8 mouse cellular contexts compared by ENCODE assay signal in genomic region chr6:56616228-56616981, GRCm38 (mm10). TPM values are rescaled to one million over a fixed set of nuclear protein-coding genes. Genes with fewer than 3 reads are reported as not detected.
DNase-seq lines count a peak whose midpoint lies in the region; ATAC-seq lines count a peak whose summit lies in the region.
"Had no signal": no experiment of that assay in that cellular context is flagged by ENCODE, and none has a peak within 500 bp of the region (broad histone marks: within the 10 kb centered on the region; RNA-seq: fewer than 3 reads in every experiment).

No protein-coding gene starts in this region.

- ATAC-seq in kidney, embryonic 14.5 days (ENCODE audit: low FRiP score, low TSS enrichment): peak; percentile 63; the same call in 1 of the 2 replicates
- no peak; the same call in 1 of the 2 replicates for ATAC-seq in forebrain, embryonic 13.5 days
- peak; percentile 36; the same call in 1 of the 2 replicates for ATAC-seq in midbrain, embryonic 16.5 days

- no peaks in the 10 kb centered on the region for H3K9me3 ChIP-seq in kidney, embryonic 14.5 days (ENCODE audit: control insufficient read depth, low read length)
- H3K9me3 ChIP-seq in forebrain, embryonic 13.5 days (replicated peaks): no peaks in the 10 kb centered on the region
- H3K9me3 ChIP-seq in limb, embryonic 10.5 days (replicated peaks): no peaks in the 10 kb centered on the region
- H3K9me3 ChIP-seq in midbrain, embryonic 16.5 days (replicated peaks; ENCODE audit: control insufficient read depth, low read length, poor library complexity, severe bottlenecking): no peaks in the 10 kb centered on the region

- DNase-seq in kidney, adult 8-10 months: no peak
- DNase-seq in limb, embryonic 10.5 days (ENCODE audit: low spot score): no peak
- no peak for DNase-seq in adrenal gland, adult 8-10 months
- no peak for DNase-seq in left cerebral cortex, adult 9 months (ENCODE audit: low spot score in 2 of 2)

- 68% methylated on average over 9 of the region's 10 CpGs for WGBS in kidney, embryonic 14.5 days
- WGBS in forebrain, embryonic 13.5 days: 65% methylated on average over 9 of the region's 10 CpGs
- 73% methylated on average over 10 of the region's 10 CpGs for WGBS in limb, embryonic 10.5 days
- WGBS in midbrain, embryonic 16.5 days: 44% methylated on average over 10 of the region's 10 CpGs

- H3K36me3 ChIP-seq in kidney, embryonic 14.5 days (ENCODE audit: control insufficient read depth, insufficient read depth, low read length): no peaks in the 10 kb centered on the region
- H3K36me3 ChIP-seq in forebrain, embryonic 13.5 days (ENCODE audit: poor library complexity, severe bottlenecking): no peaks in the 10 kb centered on the region
- H3K36me3 ChIP-seq in limb, embryonic 10.5 days: no peaks in the 10 kb centered on the region
- no peaks in the 10 kb centered on the region for H3K36me3 ChIP-seq in midbrain, embryonic 16.5 days (ENCODE audit: control insufficient read depth, insufficient read depth, low read length)

- no peaks in the 10 kb centered on the region; the same call in 1 of the 2 replicates for H3K4me1 ChIP-seq in kidney, embryonic 14.5 days (ENCODE audit: control insufficient read depth, insufficient read depth, low read length)
- peaks cover 17% of the 10 kb centered on the region for H3K4me1 ChIP-seq in forebrain, embryonic 13.5 days
- peaks cover 17% of the 10 kb centered on the region for H3K4me1 ChIP-seq in limb, embryonic 10.5 days
- no peaks in the 10 kb centered on the region; the same call in 1 of the 2 replicates for H3K4me1 ChIP-seq in midbrain, embryonic 16.5 days (ENCODE audit: control insufficient read depth, insufficient read depth, low read length)

- peak overlapping the region; percentile 59; the same call in 1 of the 2 replicates for H3K27ac ChIP-seq in kidney, embryonic 14.5 days (ENCODE audit: low read depth, low read length)
- peak overlapping the region; percentile 33; the same call in 1 of the 2 replicates for H3K27ac ChIP-seq in forebrain, embryonic 13.5 days
- H3K27ac ChIP-seq in limb, embryonic 10.5 days: peak overlapping the region; percentile 54
- no peak overlapping the region for H3K27ac ChIP-seq in midbrain, embryonic 16.5 days (ENCODE audit: low read length)

- H3K27me3 ChIP-seq in kidney, embryonic 14.5 days (ENCODE audit: control insufficient read depth, insufficient read depth, low read length): no peaks in the 10 kb centered on the region
- H3K27me3 ChIP-seq in forebrain, embryonic 13.5 days: no peaks in the 10 kb centered on the region
- H3K27me3 ChIP-seq in limb, embryonic 10.5 days (ENCODE audit: low read depth, poor library complexity, severe bottlenecking): no peaks in the 10 kb centered on the region
- H3K27me3 ChIP-seq in midbrain, embryonic 16.5 days (ENCODE audit: control insufficient read depth, insufficient read depth, low read depth, low read length): no peaks in the 10 kb centered on the region

- no peak overlapping the region for H3K4me2 ChIP-seq in kidney, embryonic 14.5 days (replicated peaks; ENCODE audit: low read depth, low read length)
- no peak overlapping the region for H3K4me2 ChIP-seq in forebrain, embryonic 13.5 days
- no peak overlapping the region for H3K4me2 ChIP-seq in midbrain, embryonic 16.5 days (ENCODE audit: low read length)

- H3K4me3 ChIP-seq in kidney, embryonic 14.5 days (ENCODE audit: low read length): no peak overlapping the region
- H3K4me3 ChIP-seq in forebrain, embryonic 13.5 days: no peak overlapping the region
- no peak overlapping the region for H3K4me3 ChIP-seq in limb, embryonic 10.5 days
- no peak overlapping the region for H3K4me3 ChIP-seq in midbrain, embryonic 16.5 days (ENCODE audit: low read depth, low read length)

- no peak overlapping the region for H3K9ac ChIP-seq in kidney, embryonic 14.5 days (ENCODE audit: low read depth, low read length)
- H3K9ac ChIP-seq in forebrain, embryonic 13.5 days: no peak overlapping the region
- H3K9ac ChIP-seq in midbrain, embryonic 16.5 days (ENCODE audit: low read depth, low read length): no peak overlapping the region

RNA-seq across cellular contexts. Expression of gene Pde1c, which starts 47.5 kb away (rescaled TPM):
- 0.93 and 1.1 TPM in 2 replicates for polyA plus RNA-seq in kidney, embryonic 14.5 days (2014; fragmentation: Nextera tagmentation; extraction: Ambion mirVana)
- 7.8 and 9.6 TPM in 2 replicates for polyA plus RNA-seq in forebrain, embryonic 13.5 days (2015; fragmentation: Nextera tagmentation; extraction: Ambion mirVana)
- 0.79 and 1.1 TPM in 2 replicates for polyA plus RNA-seq in limb, embryonic 10.5 days (2016; fragmentation: Nextera tagmentation; extraction: Ambion mirVana)
- polyA plus RNA-seq in midbrain, embryonic 16.5 days (2015; fragmentation: Nextera tagmentation; extraction: Ambion mirVana): 7.4 and 8.7 TPM in 2 replicates
- total RNA-seq in adrenal gland, adult 8-10 months (2022): under 1 TPM; 0.14 to 0.40 (median 0.29) TPM
- total RNA-seq: MEL had no signal
